Mouse (Mus musculus) central nervous system, embryonic 18 days (tissue): ENCODE data around the gene Haao. TPM values are rescaled to one million over a fixed set of nuclear protein-coding genes. Genes with fewer than 3 reads are reported as not detected.

Experiments
- polyA plus RNA-seq: library from polyadenylated mRNA; depleted of rRNA; stranded (reverse); fragments of >200 nt; gene quantifications from 2 replicates; pipeline ENCODE4 v1.2.3, GENCODE M21; 2012; rRNA removed

Haao gene
- 0.15 TPM in 1 of 2 replicates, not detected in the other for polyA plus RNA-seq

GRCm38 (mm10) chr17:83847815-83848214 is at the start of gene Haao:
Haao (minus strand) TSS chr17:83847963.

Other genes starting within 250 kb of the Haao start
- 0.87 and 0.94 TPM in 2 replicates for gene Kcng3, start 216.1 kb downstream of the Haao start, polyA plus RNA-seq
- 39.8 and 41.6 TPM in 2 replicates for gene Mta3, start 141.8 kb downstream of the Haao start, polyA plus RNA-seq